Mouse (Mus musculus) kidney, embryonic 16.5 days (tissue): ENCODE data around the gene Aldh4a1. TPM values are rescaled to one million over a fixed set of nuclear protein-coding genes. Genes with fewer than 3 reads are reported as not detected.
A peak's percentile ranks its signal among the peaks of the same experiment; 100 is the strongest.

Experiments
- ATAC-seq: fragments of 200-750 bp; cut with Nextera tagmentation; 2 replicates; pipeline ENCODE4 v1.8.0; 2017; ENCODE audit warnings: moderate TSS enrichment; ENCODE audit not compliant: low FRiP score, low TSS enrichment
- H3K27ac ChIP-seq: fragments of 300-500 bp; sonication (generic); 2 replicates; pipeline ENCODE4 v1.5.1; 2014; ENCODE audit warnings: low read length
- H3K27me3 ChIP-seq: fragments of 300-500 bp; sonication (generic); 2 replicates; pipeline ENCODE4 v1.6.1; 2014; ENCODE audit warnings: low read length, control low read depth, mixed read lengths; ENCODE audit not compliant: insufficient read depth
- H3K36me3 ChIP-seq: fragments of 300-500 bp; sonication (generic); 2 replicates; pipeline ENCODE4 v1.6.1; 2014; ENCODE audit warnings: low read length, control low read depth, mixed read lengths; ENCODE audit not compliant: insufficient read depth
- H3K4me1 ChIP-seq: fragments of 300-500 bp; sonication (generic); 2 replicates; pipeline ENCODE4 v1.6.1; 2014; ENCODE audit warnings: low read length, control low read depth, mixed read lengths; ENCODE audit not compliant: insufficient read depth
- H3K4me2 ChIP-seq: fragments of 300-500 bp; sonication (generic); replicated peaks from 2 replicates; pipeline ENCODE4 v1.6.1; 2014; ENCODE audit warnings: low read depth, low read length
- H3K4me3 ChIP-seq: fragments of 300-500 bp; sonication (generic); 2 replicates; pipeline ENCODE4 v1.5.1; 2014; ENCODE audit warnings: mild to moderate bottlenecking, low read length
- H3K9ac ChIP-seq: fragments of 300-500 bp; sonication (generic); replicated peaks from 2 replicates; pipeline ENCODE4 v1.6.1; 2014; ENCODE audit warnings: low read length
- H3K9me3 ChIP-seq: fragments of 300-500 bp; sonication (generic); 2 replicates; pipeline ENCODE4 v1.6.1; 2016; ENCODE audit warnings: low read length, control low read depth
- WGBS: fragments of 180-500 bp; shearing (Covaris S2); extraction: QIAGEN DNeasy Blood & Tissue Kit; methylation state at CpG from one replicate; pipeline ENCODE4 v1.1.7; 2014; 5-methylcytosine and 5-hydroxymethylcytosine counted together
- polyA plus RNA-seq: library from polyadenylated mRNA; unstranded; fragments of >200 nt; fragmentation: Nextera tagmentation; extraction: Ambion mirVana; gene quantifications from 2 replicates; pipeline ENCODE4 v1.2.1, GENCODE M21; 2015

Gene Aldh4a1
- polyA plus RNA-seq, 1 experiment from 2014 or later: 149 TPM

DNA sequence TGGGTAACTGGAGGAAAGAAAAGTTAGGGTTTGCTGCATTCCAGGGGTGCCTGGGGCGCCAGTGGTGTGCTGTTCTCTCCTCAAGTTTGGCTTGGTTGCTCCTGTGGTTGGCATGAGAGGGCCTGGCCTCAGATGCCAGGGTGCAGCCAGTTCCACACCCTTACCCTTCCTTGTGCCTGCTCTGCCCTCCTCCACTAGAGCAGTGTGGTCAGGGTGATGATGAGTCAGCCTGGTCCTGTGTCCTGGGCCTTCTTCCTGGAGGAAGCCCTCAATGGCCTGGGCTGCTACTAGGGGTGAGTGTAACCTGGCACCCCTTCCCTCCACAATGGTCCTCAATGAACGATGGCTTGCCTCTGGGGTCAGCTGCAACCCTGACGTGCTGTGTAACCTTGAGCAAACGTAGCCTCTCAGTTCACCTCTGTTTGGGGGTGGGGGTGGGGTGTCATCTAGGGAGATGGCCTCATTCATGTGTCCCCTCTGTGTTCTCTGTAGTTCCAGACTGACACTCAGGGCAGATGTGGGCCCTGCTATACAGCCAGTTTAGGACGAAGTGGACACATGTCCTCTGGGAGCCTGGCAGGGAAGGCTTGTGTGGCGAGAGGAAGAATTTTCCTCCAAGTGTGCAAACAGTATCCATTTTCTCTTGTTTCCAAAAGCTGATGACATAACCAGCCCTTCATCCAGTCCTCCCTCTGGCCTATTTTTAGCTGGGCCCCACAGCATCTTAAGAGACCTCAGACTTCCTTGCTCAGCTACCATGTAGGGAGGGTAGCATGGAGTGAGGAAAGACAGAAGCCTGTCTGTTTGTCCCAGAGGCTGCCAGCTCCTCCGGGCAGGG lies 20.9 kb upstream of the Aldh4a1 start:
- H3K27ac ChIP-seq: peak overlapping the region; percentile 80
- peak overlapping the region; percentile 39 for H3K9ac ChIP-seq
- H3K9me3 ChIP-seq: no peaks in the 10 kb centered on the region
- no peak overlapping the region for H3K4me3 ChIP-seq
- no peak for ATAC-seq
- H3K27me3 ChIP-seq: no peaks in the 10 kb centered on the region
- 49% methylated on average over 7 of the region's 7 CpGs for WGBS
- H3K36me3 ChIP-seq: peaks cover 14% of the 10 kb centered on the region
- H3K4me1 ChIP-seq: peaks cover 57% of the 10 kb centered on the region
- H3K4me2 ChIP-seq: 0 out of 2 replicates have a peak overlapping the region, but pooled peaks have one; percentile 1

- H3K9ac ChIP-seq: peak within 1 kb of the TSS; percentile 39
- ATAC-seq: no peak
- no peaks in the 10 kb centered on the region for H3K9me3 ChIP-seq
- peak within 1 kb of the TSS; percentile 80 for H3K27ac ChIP-seq
- H3K4me3 ChIP-seq: no peak within 1 kb of the TSS
- H3K4me2 ChIP-seq: no peak within 1 kb of the TSS
- H3K27me3 ChIP-seq: no peaks in the 10 kb centered on the region
- peaks cover 49% of the 10 kb centered on the region for H3K4me1 ChIP-seq
- WGBS: 61% methylated on average over 14 of the region's 14 CpGs
- H3K36me3 ChIP-seq: peaks cover 17% of the 10 kb centered on the region
Measured at GRCm38 (mm10) chr4:139602357-139603244, 20.1 kb upstream of the Aldh4a1 start, which contains the start of gene Gm21969. Gene Gm21969 (plus strand): TSS chr4:139603186.

- Histone ChIP-seq H3K9me3 (no peaks in the 10 kb centered on the region), H3K4me3 (no peak overlapping the region), H3K9ac (no peak overlapping the region), H3K27me3 (no peaks in the 10 kb centered on the region), H3K27ac (no peak overlapping the region), H3K4me2 (no peak overlapping the region), H3K36me3 (peaks cover 25% of the 10 kb centered on the region), H3K4me1 (peaks cover 24% of the 10 kb centered on the region)
- 78% methylated on average over 11 of the region's 11 CpGs for WGBS
- ATAC-seq: no peak
Measured at GRCm38 (mm10) chr4:139605216-139605615, 17.4 kb upstream of the Aldh4a1 start.

GRCm38 (mm10) chr4:139606732-139607131 lies 15.9 kb upstream of the Aldh4a1 start:
- Histone ChIP-seq H3K36me3 (peaks cover 27% of the 10 kb centered on the region), H3K4me1 (peaks cover 19% of the 10 kb centered on the region), H3K9ac (no peak overlapping the region), H3K9me3 (no peaks in the 10 kb centered on the region), H3K4me3 (no peak overlapping the region), H3K27me3 (no peaks in the 10 kb centered on the region), H3K27ac (no peak overlapping the region), H3K4me2 (no peak overlapping the region)
- ATAC-seq: no peak
- 97% methylated on average over 5 of the region's 5 CpGs for WGBS

GRCm38 (mm10) chr4:139608975-139609374 lies 13.7 kb upstream of the Aldh4a1 start:
- Histone ChIP-seq H3K9ac (no peak overlapping the region), H3K36me3 (peaks cover 36% of the 10 kb centered on the region), H3K9me3 (peaks cover 3% of the 10 kb centered on the region; the same call in 1 of the 2 replicates), H3K4me2 (no peak overlapping the region), H3K4me1 (peaks cover 8% of the 10 kb centered on the region; the same call in 1 of the 2 replicates), H3K4me3 (no peak overlapping the region), H3K27ac (no peak overlapping the region), H3K27me3 (no peaks in the 10 kb centered on the region)
- ATAC-seq: no peak
- WGBS: 77% methylated on average over 4 of the region's 4 CpGs

GRCm38 (mm10) chr4:139610954-139611353 lies 11.7 kb upstream of the Aldh4a1 start:
- H3K4me3 ChIP-seq: no peak overlapping the region
- peaks cover 38% of the 10 kb centered on the region for H3K36me3 ChIP-seq
- H3K4me2 ChIP-seq: no peak overlapping the region
- peaks cover 12% of the 10 kb centered on the region for H3K4me1 ChIP-seq
- no peaks in the 10 kb centered on the region for H3K27me3 ChIP-seq
- peaks cover 5% of the 10 kb centered on the region; the same call in 1 of the 2 replicates for H3K9me3 ChIP-seq
- 63% methylated on average over 6 of the region's 6 CpGs for WGBS
- no peak overlapping the region for H3K9ac ChIP-seq
- H3K27ac ChIP-seq: peak overlapping the region; percentile 63
- no peak for ATAC-seq

GRCm38 (mm10) chr4:139611542-139611953 lies 11.1 kb upstream of the Aldh4a1 start:
- 0 out of 2 replicates have a peak, but pooled peaks have one; percentile 65 for ATAC-seq
- Histone ChIP-seq H3K27ac (peak overlapping the region; percentile 36; the same call in 1 of the 2 replicates), H3K9ac (no peak overlapping the region)

DNA sequence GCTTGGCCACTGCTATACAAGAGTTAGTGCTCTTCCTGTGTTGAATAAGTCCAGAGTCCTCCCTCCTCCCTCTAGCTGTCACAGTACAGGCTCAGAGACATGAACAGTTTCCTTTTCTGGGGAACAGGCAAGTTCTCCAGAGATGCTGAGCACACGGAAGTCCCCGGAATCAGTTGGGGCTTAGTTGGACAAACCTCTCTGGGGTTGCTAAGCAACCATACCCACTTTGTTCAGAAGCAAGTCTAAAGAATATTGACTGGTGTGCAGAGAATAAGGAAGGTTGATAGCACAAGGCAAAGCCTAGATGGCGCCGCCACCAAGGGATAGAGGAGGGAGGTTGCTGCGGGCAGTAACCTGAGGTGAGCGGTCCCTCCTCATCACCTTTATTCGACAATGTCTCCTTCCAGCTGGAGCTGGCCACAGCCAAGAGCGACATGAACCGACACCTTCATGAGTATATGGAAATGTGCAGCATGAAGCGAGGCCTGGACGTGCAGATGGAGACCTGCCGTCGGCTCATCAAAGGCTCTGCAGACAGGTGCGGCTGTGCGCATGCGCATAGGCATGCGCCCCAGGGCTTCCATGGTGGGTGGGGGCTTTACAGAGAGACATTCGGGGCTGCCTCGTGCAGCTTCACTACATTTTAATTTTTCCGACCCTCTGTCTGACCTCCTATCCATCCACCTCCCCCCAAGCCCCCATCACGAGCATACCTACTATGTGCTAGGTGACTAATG lies 8.0 kb upstream of the Aldh4a1 start:
- Histone ChIP-seq H3K9ac (no peak overlapping the region), H3K27me3 (no peaks in the 10 kb centered on the region), H3K4me2 (no peak overlapping the region), H3K9me3 (peaks cover 5% of the 10 kb centered on the region; the same call in 1 of the 2 replicates), H3K4me3 (no peak overlapping the region), H3K36me3 (peaks cover 25% of the 10 kb centered on the region), H3K4me1 (peaks cover 23% of the 10 kb centered on the region), H3K27ac (no peak overlapping the region)
- 89% methylated on average over 21 of the region's 21 CpGs for whole genome bisulfite sequencing
- ATAC-seq: no peak

More at GRCm38 (mm10) chr4:139611542-139611953, 11.1 kb upstream of the Aldh4a1 start:
- H3K36me3 ChIP-seq: peaks cover 36% of the 10 kb centered on the region
- H3K4me2 ChIP-seq: peak overlapping the region; percentile 31; the same call in 1 of the 2 replicates
- H3K27me3 ChIP-seq: no peaks in the 10 kb centered on the region
- WGBS: 1% methylated on average over 10 of the region's 10 CpGs
- peak overlapping the region; percentile 20; the same call in 1 of the 2 replicates for H3K4me3 ChIP-seq
- H3K4me1 ChIP-seq: peaks cover 17% of the 10 kb centered on the region
- H3K9me3 ChIP-seq: peaks cover 5% of the 10 kb centered on the region; the same call in 1 of the 2 replicates
